Mouse (Mus musculus) heart, postnatal 4 days (tissue): Measurements from ENCODE around the gene Rnh1. TPM values are rescaled to one million over a fixed set of nuclear protein-coding genes. Genes with fewer than 3 reads are reported as not detected.

Experiments
- DNase-seq: peaks from one replicate; pipeline ENCODE4 v3.0.0; 2021
- total RNA-seq, 2 experiments: library from RNA; stranded (reverse); gene quantifications; 2 replicates each; pipeline ENCODE4 v1.2.3; 2021

Rnh1 gene
- total RNA-seq, 2 experiments from 2014 or later, result 73.9 to 84.0 TPM

DNA sequence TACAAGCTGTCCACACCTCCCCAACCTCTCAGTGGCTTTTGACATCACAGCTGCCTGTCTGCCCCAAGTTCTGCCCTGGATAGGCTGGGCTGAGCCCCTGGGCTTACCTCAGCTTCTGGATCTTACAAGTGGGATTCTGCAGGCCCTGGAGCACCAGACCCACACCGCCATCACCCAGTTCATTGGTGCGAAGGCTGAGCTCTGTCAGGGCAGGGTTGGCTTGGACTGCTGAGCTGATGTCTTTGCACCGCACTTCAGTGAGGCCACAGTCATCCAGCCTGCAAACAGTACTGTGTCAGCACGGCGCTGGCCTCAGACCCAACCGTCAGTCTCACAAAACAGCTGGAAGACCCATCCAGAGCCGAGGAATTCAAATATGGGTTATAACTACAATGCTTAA is 8.3 kb downstream of the Rnh1 start:
- no peak for DNase-seq

- no peak for DNase-seq
Observed at GRCm38 (mm10) chr7:141155362-141155761, 17.3 kb downstream of the Rnh1 start.

GRCm38 (mm10) chr7:141148639-141149038 is 24.0 kb downstream of the Rnh1 start:
- no peak for DNase-seq

GRCm38 (mm10) chr7:141147044-141147443 is 25.6 kb downstream of the Rnh1 start:
- DNase-seq, result no peak

DNA sequence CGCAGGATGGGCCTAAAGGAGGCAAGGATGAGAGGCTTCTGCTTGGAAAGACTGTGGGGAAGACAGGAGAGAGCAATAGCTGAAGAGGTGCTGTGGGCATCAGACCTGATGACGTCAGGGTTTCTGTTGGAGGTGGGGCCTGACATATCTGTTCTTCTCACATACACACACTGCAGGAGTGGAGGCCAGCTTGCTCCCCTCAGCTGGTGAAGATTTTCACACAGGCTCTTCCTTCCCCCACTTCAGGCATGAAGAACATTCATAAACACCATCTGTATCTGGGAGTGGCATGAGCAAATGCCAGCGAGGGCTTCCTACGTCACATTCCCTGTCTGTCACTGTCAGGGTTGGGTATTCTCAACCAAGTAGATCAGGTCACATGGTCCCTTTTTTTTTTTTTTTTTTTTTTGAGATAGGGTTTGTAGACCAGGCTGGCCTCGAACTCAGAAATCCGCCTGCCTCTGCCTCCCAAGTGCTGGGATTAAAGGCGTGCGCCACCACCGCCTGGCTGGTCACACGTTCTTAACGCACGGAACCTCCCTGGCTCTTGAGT is 26.5 kb downstream of the Rnh1 start:
- DNase-seq, result no peak

GRCm38 (mm10) chr7:141145403-141145802 is 27.3 kb downstream of the Rnh1 start:
- no peak for DNase-seq

- DNase-seq, result no peak
Observed at GRCm38 (mm10) chr7:141144650-141145049, 28.0 kb downstream of the Rnh1 start.

DNA sequence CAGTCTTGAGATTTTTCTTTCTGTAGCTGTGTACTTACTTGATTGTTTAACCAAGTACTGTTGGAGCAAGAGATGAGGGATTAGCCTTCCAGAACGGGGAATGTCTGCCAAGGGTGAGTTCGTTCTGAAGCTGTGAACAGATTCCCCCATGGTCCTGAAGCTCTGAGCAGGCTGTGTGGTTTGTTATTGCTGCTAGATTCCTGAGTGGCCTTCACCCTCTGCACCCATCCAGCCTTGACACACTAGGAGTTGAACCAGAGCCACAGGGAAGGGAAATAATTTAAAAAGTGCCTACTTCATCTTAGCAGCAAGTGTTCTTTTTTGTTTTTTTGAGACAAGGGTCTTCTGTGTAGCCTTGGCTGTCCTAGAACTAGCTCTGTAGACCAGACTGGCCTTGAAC is 28.8 kb downstream of the Rnh1 start:
- no peak for DNase-seq

- peak; percentile 51 for DNase-seq
Observed at GRCm38 (mm10) chr7:141143112-141143511, 29.5 kb downstream of the Rnh1 start.

DNA sequence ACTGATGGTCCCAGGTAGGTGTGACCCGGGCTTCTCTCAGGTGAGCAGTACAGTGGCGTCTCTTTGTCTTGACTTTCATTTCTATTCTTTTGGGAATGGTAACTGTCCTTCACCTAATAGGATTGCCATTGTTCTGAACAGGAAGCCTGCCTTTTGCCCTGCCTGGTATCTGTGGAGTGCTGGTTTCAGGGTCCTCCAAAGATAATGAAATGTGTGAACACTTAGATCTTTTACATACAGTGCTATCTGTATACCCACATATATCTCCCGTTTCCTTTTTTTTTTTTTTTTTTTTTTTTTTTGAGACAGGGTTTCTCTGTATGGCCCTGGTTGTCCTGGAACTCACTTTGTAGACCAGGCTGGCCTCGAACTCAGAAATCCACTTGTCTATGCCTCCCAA is 31.3 kb downstream of the Rnh1 start:
- DNase-seq, result no peak

DNA sequence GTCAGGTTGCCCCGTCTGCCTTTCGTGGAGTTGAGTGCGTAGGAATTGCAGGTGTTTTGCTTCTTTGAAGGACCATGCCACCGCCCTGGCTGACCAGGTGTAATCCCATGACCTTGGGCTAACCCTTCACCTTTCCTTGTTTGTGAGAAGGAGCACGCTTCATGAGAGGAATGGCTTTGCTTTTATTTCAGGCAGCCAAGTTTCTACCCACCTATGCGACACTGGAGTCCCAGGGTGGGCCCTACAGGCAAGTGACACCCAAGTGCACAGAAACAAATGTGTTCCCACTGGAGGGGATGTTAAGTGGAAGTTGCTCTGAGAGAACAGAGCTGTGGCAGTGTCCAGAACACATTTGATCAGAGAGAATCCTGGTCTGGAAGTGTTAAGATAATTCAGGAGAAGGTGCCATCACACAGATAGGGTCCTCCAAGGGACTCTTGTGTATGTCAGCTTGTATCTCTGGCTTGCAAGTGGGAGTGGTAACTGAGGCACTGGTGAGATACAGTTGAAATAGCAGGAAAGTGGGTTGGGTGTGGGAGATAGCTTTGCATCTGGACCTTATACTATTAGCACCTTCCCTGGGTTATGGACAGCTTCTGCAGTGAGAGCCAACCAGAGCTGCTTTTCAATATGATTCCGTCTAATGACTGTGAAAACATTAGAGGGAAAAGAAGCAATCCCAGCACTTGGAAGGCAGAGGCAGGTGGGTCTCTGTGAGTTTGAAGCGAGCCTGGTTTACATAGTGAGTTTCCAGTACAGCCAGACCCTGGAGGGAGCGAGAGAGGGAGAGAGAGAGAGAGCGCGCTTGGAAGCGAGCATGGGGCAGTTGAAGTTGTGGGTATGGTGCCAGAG is 40.5 kb downstream of the Rnh1 start:
- DNase-seq, result no peak

DNA sequence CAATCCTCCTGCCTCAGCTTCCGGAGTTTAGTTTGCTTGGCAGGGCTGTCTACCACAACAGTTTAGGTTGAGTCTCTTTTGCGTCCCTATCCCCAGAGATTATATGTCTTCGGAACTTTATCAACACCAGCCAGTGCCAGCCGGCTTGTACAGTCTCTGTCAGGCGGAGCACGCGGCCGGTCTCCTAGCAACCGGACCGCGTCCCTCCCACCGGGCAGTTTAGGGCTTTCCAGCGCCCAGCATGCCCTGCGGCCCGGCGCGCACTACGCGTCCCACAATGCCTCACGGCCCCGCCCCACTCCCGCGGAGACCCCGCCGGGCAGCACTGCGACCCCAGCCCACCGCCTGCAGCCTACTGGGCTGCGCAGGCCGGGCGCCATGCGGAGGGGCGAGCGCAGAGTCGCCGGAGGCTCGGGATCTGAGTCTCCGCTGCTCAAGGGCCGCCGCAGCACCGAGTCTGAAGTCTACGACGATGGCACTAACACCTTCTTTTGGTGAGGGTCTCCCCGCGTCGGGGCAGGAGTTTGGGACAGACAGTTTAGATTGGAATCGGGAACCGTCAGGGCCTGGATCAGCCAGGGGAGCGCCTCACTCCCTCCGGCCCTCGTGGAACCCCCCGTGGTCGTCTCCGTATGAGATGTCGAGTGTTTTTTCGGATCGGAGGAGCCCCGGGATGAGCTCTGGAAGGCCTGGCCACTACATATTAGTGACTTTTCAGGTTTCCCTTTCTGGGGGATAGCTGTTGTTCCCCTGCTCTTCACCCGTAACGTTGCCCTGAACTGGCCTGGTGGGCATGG is 41.4 kb downstream of the Rnh1 start:
- DNase-seq, result peak; percentile 90

GRCm38 (mm10) chr7:141123517-141123856 is 49.2 kb downstream of the Rnh1 start:
- no peak for DNase-seq

DNA sequence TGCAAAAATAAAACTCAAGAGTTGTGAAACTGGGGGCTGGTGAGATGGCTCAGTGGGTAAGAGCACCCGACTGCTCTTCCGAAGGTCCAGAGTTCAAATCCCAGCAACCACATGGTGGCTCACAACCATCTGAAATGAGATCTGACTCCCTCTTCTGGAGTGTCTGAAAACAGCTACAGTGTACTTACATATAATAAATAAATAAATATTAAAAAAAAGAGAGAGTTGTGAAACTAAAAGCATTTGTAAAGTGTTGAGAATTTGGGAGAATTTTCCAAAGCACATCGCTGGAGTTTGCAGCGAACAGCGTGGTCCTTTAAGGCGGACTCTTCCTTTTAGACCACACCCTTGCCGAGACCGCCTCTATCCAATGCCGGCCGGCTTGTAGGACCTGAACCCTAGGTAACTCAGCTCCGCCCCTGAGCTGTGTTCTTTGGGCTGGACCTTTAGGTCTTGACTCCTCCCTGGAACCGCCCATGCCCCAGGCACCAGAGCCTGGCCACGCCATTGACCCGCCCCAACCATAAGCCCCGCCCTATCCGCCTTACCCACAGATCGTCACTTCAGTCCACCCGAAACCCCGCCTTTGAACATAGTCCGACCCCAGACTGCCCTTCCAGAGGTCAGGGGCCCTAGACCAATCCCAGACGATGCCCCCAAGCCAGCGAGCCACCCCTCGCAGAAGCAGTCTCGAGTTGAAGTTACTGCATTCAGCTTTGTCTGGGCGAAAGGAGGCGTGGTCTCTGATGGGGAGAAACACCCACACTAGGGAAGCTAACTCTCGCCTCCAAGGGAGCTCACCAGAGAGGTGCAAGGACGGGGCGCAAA is 49.8 kb downstream of the Rnh1 start:
- peak; percentile 96 for DNase-seq

- DNase-seq, result peak; percentile 44
Observed at GRCm38 (mm10) chr7:141122245-141122644, 50.4 kb downstream of the Rnh1 start, which contains the start of gene Ptdss2. Ptdss2 (plus strand) TSS chr7:141122382.

- DNase-seq, result no peak
Observed at GRCm38 (mm10) chr7:141121051-141121531, 51.6 kb downstream of the Rnh1 start.

GRCm38 (mm10) chr7:141120605-141121004 is 52.1 kb downstream of the Rnh1 start:
- DNase-seq, result no peak

DNA sequence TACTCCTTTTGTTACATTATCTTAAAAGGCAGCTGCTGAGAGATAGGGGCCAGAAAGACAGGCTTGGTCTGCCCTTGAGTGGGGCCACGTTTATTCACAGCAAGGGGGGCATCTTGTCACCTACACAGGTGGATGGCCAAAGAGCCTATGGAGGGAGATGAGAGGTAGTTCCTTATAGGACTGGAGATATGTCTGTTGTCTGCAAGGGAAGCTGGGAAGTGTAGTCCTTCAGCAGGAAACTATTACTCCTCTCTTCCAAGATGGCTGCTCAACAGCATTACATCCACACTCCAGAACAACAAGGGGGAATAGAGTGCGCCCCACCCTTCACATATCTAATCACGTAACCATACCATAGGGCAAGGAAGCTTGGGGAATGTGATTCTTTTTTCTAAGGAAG is 53.2 kb downstream of the Rnh1 start:
- no peak for DNase-seq

GRCm38 (mm10) chr7:141117636-141118035 is 55.0 kb downstream of the Rnh1 start, which contains the start of gene Ano9:
Ano9 (minus strand) TSS chr7:141117806.
- no peak for DNase-seq

- no peak for DNase-seq
Observed at GRCm38 (mm10) chr7:141115874-141116273, 56.8 kb downstream of the Rnh1 start.
